Mouse (Mus musculus) embryonic facial prominence, embryonic 12.5 days (tissue): ENCODE data around the gene Pcnx3. TPM values are rescaled to one million over a fixed set of nuclear protein-coding genes. Genes with fewer than 3 reads are reported as not detected.

Source experiments
- ATAC-seq: fragments of 200-750 bp; cut with Nextera tagmentation; 2 replicates; pipeline ENCODE4 v1.8.0; 2017; ENCODE audit not compliant: insufficient number of reproducible peaks, insufficient read depth, low FRiP score, low TSS enrichment
- H3K27ac ChIP-seq: fragments of 300-500 bp; sonication (generic); 2 replicates; pipeline ENCODE4 v1.5.1; 2016; ENCODE audit warnings: mild to moderate bottlenecking
- H3K27me3 ChIP-seq: fragments of 300-500 bp; sonication (generic); 2 replicates; pipeline ENCODE4 v1.6.1; 2016; ENCODE audit warnings: mild to moderate bottlenecking, moderate library complexity
- H3K36me3 ChIP-seq: fragments of 300-500 bp; sonication (generic); 2 replicates; pipeline ENCODE4 v1.6.1; 2016; ENCODE audit warnings: mild to moderate bottlenecking
- H3K4me1 ChIP-seq: fragments of 300-500 bp; sonication (generic); 2 replicates; pipeline ENCODE4 v1.6.1; 2016
- H3K4me2 ChIP-seq: fragments of 300-500 bp; sonication (generic); replicated peaks from 2 replicates; pipeline ENCODE4 v1.6.1; 2016; ENCODE audit warnings: mild to moderate bottlenecking, moderate library complexity
- H3K4me3 ChIP-seq: fragments of 300-500 bp; sonication (generic); 2 replicates; pipeline ENCODE4 v1.5.1; 2016; ENCODE audit warnings: mild to moderate bottlenecking
- H3K9ac ChIP-seq: fragments of 300-500 bp; sonication (generic); 2 replicates; pipeline ENCODE4 v1.6.1; 2016; ENCODE audit warnings: mild to moderate bottlenecking, moderate library complexity
- H3K9me3 ChIP-seq: fragments of 300-500 bp; sonication (generic); 2 replicates; pipeline ENCODE4 v1.6.1; 2016; ENCODE audit warnings: mild to moderate bottlenecking, moderate library complexity
- WGBS: fragments of 180-500 bp; shearing (Covaris S2); methylation state at CpG from one replicate; pipeline ENCODE4 v1.1.7; 2016; 5-methylcytosine and 5-hydroxymethylcytosine counted together
- polyA plus RNA-seq: library from polyadenylated mRNA; unstranded; fragments of >200 nt; fragmentation: Nextera tagmentation; extraction: Ambion mirVana; gene quantifications from 2 replicates; pipeline ENCODE4 v1.2.1, GENCODE M21; 2016

Pcnx3 gene
- polyA plus RNA-seq, 1 experiment from 2014 or later, result 33.1 TPM

DNA sequence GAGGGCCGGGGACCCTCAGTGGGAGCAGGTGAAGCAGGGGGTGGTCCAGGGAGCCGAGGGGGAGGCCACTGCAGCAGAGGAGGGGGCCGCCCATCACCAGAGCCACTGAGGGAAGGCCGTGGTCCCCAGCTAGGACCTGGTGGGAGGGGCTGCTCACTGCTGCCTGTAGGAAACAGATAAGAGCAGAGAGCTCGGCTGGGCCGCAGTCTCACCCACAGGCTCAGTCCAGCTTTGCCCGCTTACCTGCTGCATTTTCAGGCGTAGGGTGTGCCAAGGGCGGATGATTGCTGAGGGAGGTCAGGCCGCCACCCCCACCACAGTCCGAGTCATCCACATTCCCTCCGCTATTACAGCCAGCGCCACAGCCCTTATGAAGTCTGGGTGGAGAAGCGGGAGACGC lies 23.2 kb downstream of the Pcnx3 start:
- peaks cover 58% of the 10 kb centered on the region for H3K36me3 ChIP-seq
- no peak for ATAC-seq
- no peaks in the 10 kb centered on the region for H3K9me3 ChIP-seq
- H3K27me3 ChIP-seq, result no peaks in the 10 kb centered on the region
- H3K4me2 ChIP-seq, result no peak overlapping the region
- WGBS, result 94% methylated on average over 15 of the region's 15 CpGs
- no peak overlapping the region for H3K4me3 ChIP-seq
- no peak overlapping the region for H3K9ac ChIP-seq
- H3K27ac ChIP-seq, result no peak overlapping the region
- H3K4me1 ChIP-seq, result peaks cover 11% of the 10 kb centered on the region

DNA sequence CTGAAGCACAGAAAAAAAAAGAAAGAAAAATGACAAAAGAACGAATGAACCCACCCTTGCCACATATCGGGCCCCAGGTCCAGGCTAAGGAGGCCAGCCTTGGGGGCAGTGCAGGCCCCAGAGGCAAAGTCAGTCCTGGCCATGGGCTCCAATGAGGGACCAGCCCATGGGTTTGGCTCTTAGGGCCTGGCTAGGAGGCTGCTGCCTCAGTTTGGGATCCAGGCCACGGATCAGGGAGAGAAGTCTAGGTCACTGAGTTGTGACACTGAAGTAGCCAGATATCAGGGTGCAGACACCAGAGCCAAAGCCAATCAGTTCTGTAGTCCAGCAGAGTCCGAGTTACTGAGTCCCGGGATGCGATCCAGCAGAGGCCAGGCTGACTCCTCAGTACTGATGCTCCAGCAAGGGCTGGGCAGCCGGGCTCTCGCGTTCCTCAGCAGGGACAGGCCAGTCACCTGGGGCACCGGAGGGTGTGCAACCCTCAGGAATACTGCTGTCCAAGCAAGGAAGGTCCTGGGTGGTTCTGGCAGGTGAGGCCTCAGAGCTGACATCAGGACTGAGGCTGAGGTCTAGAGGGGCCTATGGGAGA lies 23.9 kb downstream of the Pcnx3 start:
- Histone ChIP-seq H3K4me2 (no peak overlapping the region), H3K36me3 (peaks cover 51% of the 10 kb centered on the region), H3K27ac (no peak overlapping the region), H3K4me1 (peaks cover 11% of the 10 kb centered on the region), H3K9ac (no peak overlapping the region), H3K4me3 (no peak overlapping the region), H3K27me3 (no peaks in the 10 kb centered on the region), H3K9me3 (no peaks in the 10 kb centered on the region)
- no peak for ATAC-seq
- WGBS, result 90% methylated on average over 10 of the region's 10 CpGs

DNA sequence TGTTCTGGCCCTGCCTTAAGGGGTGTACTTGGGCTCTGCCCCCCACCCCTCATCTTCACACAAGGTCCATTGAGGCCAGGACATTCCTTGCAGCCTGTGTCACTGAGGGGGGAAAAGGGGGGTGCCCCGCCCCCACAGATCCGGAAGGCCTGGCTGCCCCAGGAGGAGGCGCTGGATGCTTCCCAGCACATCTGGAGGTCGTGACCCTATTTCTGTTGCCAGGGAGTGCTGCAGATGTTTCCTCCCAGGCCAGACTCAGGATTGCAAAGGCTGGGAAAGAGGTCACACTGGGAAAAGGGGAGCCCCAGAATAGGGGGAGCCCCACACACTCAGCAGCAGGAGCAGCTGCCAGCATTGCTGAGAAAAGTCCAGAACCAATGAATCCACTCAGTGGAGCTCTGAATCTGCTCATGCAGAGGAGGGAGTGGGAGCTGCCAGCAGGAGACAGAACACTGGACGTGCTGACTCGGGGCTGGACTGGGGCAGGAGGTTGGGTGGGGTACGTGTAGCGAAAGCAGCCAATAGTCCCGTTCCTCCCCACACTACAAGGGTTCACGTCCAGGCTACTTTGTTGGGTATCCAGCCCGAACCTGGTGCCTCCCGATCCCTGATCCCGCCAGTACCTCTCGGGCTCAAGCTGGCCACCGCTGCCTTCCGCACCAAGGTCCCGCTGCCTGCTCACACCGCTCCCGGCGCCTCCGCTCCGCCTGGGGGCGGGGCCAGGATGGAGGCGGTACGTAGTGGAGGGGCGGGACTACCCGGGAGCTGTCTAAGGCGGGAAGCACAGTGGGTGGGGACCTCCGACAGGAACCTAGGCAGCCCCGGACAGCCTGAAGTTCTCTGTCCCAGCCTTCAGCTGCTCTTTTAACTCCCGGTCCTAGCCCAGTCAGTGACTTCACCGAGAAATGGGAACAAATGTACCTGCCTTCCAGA lies 25.5 kb downstream of the Pcnx3 start, which contains the start of gene Sipa1:
Sipa1 (minus strand) TSS at position 727 of the 933 bp plus-strand sequence.
- peaks cover 11% of the 10 kb centered on the region for H3K4me1 ChIP-seq
- WGBS, result under 1% methylated on average over 32 of the region's 32 CpGs
- H3K4me2 ChIP-seq, result peak within 1 kb of the TSS; percentile 52
- no peaks in the 10 kb centered on the region for H3K27me3 ChIP-seq
- peaks cover 42% of the 10 kb centered on the region for H3K36me3 ChIP-seq
- peak within 1 kb of the TSS; percentile 41 for H3K4me3 ChIP-seq
- peak; percentile 87 for ATAC-seq
- H3K9me3 ChIP-seq, result no peaks in the 10 kb centered on the region
- H3K9ac ChIP-seq, result peak within 1 kb of the TSS; percentile 57
- H3K27ac ChIP-seq, result peak within 1 kb of the TSS; percentile 82

DNA sequence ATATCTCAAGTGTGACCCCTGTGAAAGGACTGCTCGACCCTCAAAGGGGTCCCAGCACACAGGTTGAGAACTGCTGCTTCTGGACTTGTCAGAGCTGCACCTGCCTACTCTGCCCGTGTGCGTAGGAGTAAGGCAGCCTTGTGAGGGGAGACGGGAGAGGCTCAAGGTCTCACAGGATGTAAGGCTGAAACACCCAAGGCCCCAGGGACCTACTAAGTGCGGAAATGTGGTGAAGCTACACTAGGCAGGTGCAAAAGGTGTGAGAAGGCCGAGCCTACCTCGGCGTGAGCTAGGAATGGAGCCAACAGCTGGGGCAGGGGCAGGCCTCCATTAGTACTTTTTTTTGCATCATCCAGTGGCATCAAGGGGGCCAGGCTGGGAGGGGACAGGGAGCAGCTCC lies 26.4 kb downstream of the Pcnx3 start:
- Histone ChIP-seq H3K9me3 (no peaks in the 10 kb centered on the region), H3K4me2 (peak overlapping the region; percentile 52), H3K4me3 (peak overlapping the region; percentile 41), H3K27me3 (no peaks in the 10 kb centered on the region), H3K4me1 (peaks cover 11% of the 10 kb centered on the region), H3K27ac (peak overlapping the region; percentile 82; the same call in 1 of the 2 replicates), H3K36me3 (peaks cover 34% of the 10 kb centered on the region), H3K9ac (no peak overlapping the region; the same call in 1 of the 2 replicates)
- WGBS, result 72% methylated on average over 8 of the region's 8 CpGs
- ATAC-seq, result no peak

DNA sequence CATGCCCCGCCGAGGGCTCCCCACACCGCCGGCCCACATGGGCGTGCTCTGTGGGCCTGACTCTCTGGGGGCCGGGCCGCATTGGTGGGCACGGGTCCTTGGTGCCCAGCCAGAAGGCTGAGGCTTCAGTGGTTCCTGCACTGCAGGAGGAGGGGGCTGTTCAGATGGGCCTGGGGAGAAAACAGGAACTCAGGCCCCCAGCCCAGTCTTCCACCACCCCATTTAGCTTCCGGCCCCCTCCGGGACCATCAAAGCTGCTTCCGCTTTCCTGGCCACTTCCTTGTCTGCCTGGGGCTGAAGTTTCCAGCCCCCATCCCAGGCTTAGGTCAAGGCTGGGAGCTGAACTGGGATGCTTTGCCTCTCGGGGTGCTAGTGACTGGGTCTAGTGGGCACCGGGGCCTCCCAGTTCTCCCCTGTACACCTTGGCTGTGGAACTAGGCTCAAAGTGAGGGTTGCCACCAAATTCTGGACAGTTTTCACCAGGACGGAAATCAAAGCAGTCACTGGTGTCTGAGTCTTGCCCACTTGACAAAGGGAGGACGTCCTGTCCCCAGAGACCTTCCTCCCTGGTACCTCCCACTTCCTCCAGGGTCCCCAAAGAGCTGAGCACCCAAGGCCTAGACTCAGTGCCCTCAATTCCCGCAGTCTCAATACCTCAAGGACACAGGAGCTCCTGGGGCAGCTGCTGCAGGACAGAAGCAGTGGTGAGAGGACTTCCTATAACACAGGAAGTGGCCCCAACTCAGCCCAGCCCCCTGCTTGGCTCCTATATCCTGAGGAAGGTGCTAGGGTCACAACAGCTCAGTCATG lies 27.6 kb downstream of the Pcnx3 start:
- H3K9ac ChIP-seq, result no peak overlapping the region

DNA sequence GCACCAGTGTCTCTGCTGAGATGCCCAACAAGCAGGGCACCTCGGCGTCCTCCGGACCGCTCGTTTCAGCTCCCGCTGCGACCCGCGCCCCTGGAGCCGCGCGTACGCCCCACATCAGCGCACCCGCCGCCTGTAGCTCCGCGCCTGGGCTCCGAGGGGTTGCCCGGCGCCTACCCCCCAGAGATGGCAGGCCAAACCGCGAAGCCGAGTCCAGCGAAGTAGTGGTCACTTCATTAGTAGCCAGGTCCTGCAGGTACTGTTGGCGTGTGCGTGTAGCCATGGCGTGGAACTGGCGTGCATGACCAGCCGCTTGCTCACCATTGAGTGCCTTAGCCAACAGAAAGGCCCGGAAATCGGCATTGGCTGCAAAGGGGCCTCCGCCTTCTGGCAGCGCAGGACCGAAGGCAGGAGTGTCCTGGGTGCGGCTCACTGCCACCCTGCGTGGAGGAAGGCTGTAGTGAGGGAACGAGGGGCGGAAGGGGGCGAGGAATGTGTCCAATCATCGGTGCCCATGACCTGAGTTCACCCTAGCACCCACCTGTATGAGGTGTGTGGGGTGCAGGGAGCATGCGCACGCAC lies 33.9 kb downstream of the Pcnx3 start:
- Histone ChIP-seq H3K4me2 (peak overlapping the region; percentile 81), H3K36me3 (peaks cover 27% of the 10 kb centered on the region), H3K27ac (no peak overlapping the region), H3K9ac (peak overlapping the region; percentile 47), H3K4me3 (peak overlapping the region; percentile 49), H3K4me1 (peaks cover 19% of the 10 kb centered on the region), H3K9me3 (no peaks in the 10 kb centered on the region), H3K27me3 (peaks cover 27% of the 10 kb centered on the region)
- no peak for ATAC-seq
- 8% methylated on average over 43 of the region's 43 CpGs for WGBS

More for the DNA sequence above, 27.6 kb downstream of the Pcnx3 start:
- Histone ChIP-seq H3K36me3 (peaks cover 22% of the 10 kb centered on the region), H3K9me3 (no peaks in the 10 kb centered on the region), H3K27ac (no peak overlapping the region), H3K4me1 (peaks cover 11% of the 10 kb centered on the region), H3K4me2 (no peak overlapping the region), H3K4me3 (no peak overlapping the region), H3K27me3 (peaks cover 3% of the 10 kb centered on the region; the same call in 1 of the 2 replicates)
- ATAC-seq, result no peak
- 83% methylated on average over 16 of the region's 16 CpGs for WGBS

DNA sequence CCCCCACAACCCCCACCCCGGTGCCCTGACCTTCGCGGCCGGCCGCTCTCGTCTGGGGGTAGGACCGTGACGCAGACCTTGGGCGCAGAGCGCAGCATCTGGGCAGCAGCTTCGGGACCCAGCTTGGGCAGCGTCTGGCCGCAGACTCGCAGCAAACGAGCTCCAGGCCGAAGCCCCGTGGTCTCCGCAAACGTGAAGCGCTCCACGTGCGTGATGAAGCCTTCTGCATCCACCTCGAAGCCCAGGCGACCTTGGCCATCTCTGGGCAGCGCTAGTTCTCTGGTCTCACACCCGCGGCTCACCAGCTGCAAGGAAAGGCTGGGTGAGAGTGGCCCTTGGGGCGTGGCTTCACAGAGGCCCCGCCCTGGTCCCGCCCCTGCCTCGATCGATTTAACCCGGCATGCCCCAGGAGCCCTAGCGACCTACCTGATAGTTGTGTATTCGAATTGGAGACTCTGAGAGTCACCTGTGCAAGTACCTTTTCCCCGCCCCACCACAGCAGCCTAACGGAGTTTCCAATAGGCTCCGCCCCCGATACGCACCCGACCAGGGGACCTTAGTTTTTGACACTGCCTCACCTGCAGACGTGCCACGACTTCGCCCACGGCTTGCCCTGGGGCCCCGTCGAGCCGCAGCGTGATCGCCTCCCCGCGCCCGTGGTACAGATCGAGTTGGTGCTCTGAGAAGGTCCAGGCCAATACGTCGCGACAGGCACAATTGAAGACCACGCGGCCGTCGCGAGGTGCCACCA lies 34.6 kb downstream of the Pcnx3 start:
- Histone ChIP-seq H3K4me3 (peak overlapping the region; percentile 49), H3K9me3 (no peaks in the 10 kb centered on the region), H3K36me3 (peaks cover 23% of the 10 kb centered on the region), H3K4me1 (peaks cover 19% of the 10 kb centered on the region), H3K27me3 (peaks cover 27% of the 10 kb centered on the region), H3K9ac (peak overlapping the region; percentile 47), H3K27ac (no peak overlapping the region), H3K4me2 (peak overlapping the region; percentile 81)
- 4% methylated on average over 62 of the region's 62 CpGs for WGBS
- no peak for ATAC-seq

DNA sequence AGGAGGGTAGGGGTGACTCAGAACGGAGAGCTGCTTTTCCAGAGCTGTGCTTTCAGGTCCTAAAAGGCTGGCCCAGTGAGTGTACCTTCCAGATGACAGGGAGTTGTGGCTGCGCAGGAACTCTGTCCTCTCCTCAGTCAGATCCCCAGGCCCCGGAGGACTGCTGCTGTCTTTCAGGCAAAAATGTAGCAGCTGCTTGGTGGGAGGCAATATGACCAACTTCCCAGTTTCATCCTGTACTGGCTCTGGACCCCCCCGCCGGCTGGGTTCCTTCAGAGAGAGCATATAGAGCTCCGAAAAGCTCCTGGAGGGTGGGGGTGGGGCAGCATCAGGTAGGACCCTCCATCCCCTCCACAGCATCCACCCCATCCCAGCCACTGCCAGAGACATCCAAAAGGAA lies 36.1 kb downstream of the Pcnx3 start:
- WGBS, result 79% methylated on average over 6 of the region's 6 CpGs
- no peak overlapping the region for H3K9ac ChIP-seq
- no peak for ATAC-seq
- H3K27ac ChIP-seq, result no peak overlapping the region
- H3K36me3 ChIP-seq, result peaks cover 26% of the 10 kb centered on the region
- H3K4me1 ChIP-seq, result peaks cover 27% of the 10 kb centered on the region
- no peaks in the 10 kb centered on the region for H3K9me3 ChIP-seq
- peaks cover 27% of the 10 kb centered on the region for H3K27me3 ChIP-seq
- no peak overlapping the region for H3K4me2 ChIP-seq
- H3K4me3 ChIP-seq, result no peak overlapping the region

DNA sequence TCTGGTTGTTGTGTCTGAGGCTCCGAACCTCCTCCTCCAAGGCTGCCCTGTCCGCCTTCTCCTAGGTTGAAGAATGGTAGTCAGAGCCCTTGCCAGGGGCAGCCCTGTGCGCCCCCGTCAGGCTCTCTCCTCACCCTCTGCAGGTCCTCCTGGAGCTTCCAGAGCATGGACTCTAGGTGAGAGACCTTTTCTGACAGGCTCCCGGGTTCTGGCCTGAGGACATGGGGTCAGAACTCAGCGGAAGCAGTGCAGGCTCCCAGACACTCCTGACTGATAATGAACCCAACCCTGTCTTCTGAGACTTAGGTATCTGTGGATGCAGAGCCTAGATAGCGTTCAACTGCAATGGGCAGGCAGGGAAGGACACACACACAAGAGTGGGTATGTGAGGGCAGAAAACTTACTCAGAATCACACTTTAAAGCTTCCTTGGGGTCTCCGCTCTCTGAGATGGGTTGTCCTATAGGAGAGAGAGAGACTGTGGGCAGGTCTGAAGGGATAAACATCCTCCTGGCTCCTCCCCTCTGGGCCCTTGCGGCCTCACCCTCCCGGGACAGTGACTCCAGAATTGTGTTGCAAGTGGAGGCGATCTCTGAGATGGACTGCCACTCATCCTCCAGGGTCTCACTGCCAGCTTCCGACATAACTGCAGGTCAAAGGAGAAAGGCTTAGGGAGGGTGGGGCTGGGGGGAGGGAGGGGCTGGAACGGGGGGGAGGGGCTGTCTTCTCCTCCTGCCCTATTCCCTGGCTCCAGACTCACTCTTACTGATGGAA lies 37.0 kb downstream of the Pcnx3 start:
- no peak overlapping the region for H3K4me3 ChIP-seq
- H3K4me1 ChIP-seq, result peaks cover 27% of the 10 kb centered on the region
- H3K27me3 ChIP-seq, result peaks cover 27% of the 10 kb centered on the region
- no peak overlapping the region for H3K4me2 ChIP-seq
- no peak overlapping the region for H3K9ac ChIP-seq
- H3K9me3 ChIP-seq, result no peaks in the 10 kb centered on the region
- H3K27ac ChIP-seq, result no peak overlapping the region
- 57% methylated on average over 13 of the region's 13 CpGs for WGBS
- no peak for ATAC-seq
- peaks cover 34% of the 10 kb centered on the region for H3K36me3 ChIP-seq

DNA sequence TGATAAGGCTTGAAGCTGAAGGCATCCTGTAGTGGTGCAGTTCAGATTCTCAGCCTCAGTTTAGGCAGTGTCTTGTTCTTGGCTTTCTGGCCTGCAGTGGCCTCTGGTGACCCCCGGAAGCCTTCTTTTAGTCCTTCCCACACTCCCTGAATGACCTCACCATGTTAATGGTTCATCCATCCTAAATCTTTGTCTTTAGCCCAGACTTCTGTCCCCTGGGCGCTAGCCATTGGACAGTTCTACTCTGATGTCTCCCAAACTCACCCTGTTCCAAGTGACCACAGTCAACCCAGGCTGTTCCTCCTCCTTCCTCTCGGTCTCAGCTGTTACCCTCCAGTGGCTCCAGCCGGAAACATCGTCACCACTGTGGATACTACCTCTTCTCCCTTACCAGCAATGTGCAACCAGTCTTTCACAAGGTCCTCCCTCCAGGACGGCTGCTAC lies 39.4 kb downstream of the Pcnx3 start:
- Histone ChIP-seq H3K9ac (peak overlapping the region; percentile 37; the same call in 1 of the 2 replicates), H3K36me3 (peaks cover 58% of the 10 kb centered on the region), H3K9me3 (no peaks in the 10 kb centered on the region), H3K27me3 (peaks cover 7% of the 10 kb centered on the region), H3K27ac (no peak overlapping the region; the same call in 1 of the 2 replicates), H3K4me2 (peak overlapping the region; percentile 44), H3K4me1 (peaks cover 14% of the 10 kb centered on the region), H3K4me3 (peak overlapping the region; percentile 17)
- no peak for ATAC-seq
- WGBS, result 76% methylated on average over 6 of the region's 6 CpGs
